Mouse (Mus musculus) embryo, embryonic 9.5 days (tissue): ENCODE data around the gene Gm7173.

Experiments used
- DNase-seq: peaks from one replicate; pipeline ENCODE4 v3.0.0-alpha.2; 2017; ENCODE audit errors: extremely low spot score

Gene Gm7173

DNA sequence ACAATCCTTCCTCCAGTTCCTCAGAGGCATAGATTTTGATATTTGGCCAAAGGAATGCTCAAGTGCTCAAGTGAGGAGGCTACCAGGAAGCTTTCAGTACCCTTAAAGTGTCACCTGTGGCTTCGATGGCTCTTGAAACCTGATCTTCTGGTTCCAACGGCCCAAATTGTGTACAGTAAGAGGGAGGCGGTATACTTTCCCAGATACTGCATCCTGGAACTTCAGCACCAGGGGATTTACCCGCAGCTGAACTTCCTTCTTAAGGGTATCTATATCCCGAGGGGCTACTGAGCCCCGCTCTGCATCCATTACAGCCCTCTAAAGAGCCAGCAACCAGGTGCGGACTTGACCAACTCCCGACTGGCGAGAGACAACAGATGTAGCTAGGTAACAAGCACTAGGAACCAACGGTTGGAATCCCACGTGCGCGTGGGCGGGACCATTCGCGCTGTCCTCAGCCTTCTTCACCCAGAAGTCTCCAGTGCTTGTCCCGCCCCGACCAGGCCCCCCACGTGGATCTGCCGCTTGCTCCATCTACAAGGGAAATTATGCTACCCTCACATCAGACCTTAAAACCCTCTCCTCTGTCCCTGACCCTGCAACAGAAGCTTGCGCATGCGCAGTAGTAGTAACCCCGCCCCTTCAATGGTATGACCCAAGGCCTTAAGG lies at the start of gene Gm7173:
Gene Gm7173 (minus strand): TSS at position 309 of the 669 bp plus-strand sequence.
- peak; percentile 39 for DNase-seq

- DNase-seq: no peak
These were observed 546 bp upstream of the Gm7173 start for GRCm38 (mm10) chrX:79517646-79518016.

DNA sequence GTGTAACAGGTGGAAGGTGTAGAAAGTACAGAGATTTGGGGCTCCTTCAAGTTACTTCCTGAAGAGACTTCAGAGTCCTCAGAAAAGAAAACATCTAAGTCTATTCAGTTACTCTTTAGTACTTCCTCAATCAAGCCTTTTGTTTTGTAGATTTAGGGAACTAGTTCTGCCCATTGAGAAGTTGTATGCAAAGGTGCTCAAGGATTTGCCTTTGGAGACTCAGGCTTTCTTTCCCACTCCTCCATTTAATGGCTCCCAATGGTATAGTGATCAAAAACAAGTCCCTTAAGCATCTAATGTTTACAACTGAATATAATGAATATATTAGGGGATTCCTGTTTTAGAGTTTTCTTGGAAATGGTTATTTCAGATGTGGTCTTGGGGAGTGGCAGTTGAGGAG lies 200.3 kb downstream of the Gm7173 start:
- no peak for DNase-seq
